Mouse (Mus musculus) G1E (cell line): Measurements from ENCODE around the gene Mmp25. TPM values are rescaled to one million over a fixed set of nuclear protein-coding genes. Genes with fewer than 3 reads are reported as not detected.

Experiments
- ATAC-seq: 2 replicates; pipeline ENCODE4 v1.8.0; 2016; ENCODE audit warnings: mild to moderate bottlenecking; ENCODE audit not compliant: insufficient number of reproducible peaks, poor library complexity, low FRiP score, severe bottlenecking; ENCODE audit errors: extremely low read depth
- DNase-seq: peaks from one replicate; pipeline ENCODE4 v3.0.0; 2012; ENCODE audit warnings: low spot score
- H3K27me3 ChIP-seq: 2 replicates; pipeline ENCODE4 v1.6.1; 2012; ENCODE audit warnings: mild to moderate bottlenecking, low read length, inconsistent platforms; ENCODE audit not compliant: insufficient read depth
- H3K36me3 ChIP-seq: replicated peaks from 2 replicates; pipeline ENCODE3; 2012; ENCODE audit warnings: mild to moderate bottlenecking, inconsistent platforms
- H3K4me1 ChIP-seq: 2 replicates; pipeline ENCODE4 v1.6.1; 2012; ENCODE audit warnings: low read depth, low read length, inconsistent platforms, mixed read lengths; ENCODE audit not compliant: insufficient read depth
- H3K4me3 ChIP-seq: 2 replicates; pipeline ENCODE4 v1.5.1; 2012; ENCODE audit warnings: low read depth, mild to moderate bottlenecking, inconsistent platforms, low read length, moderate library complexity, mixed read lengths
- H3K9me3 ChIP-seq: replicated peaks from 2 replicates; pipeline ENCODE4 v1.6.1; 2012; ENCODE audit warnings: inconsistent platforms
- CTCF ChIP-seq: IDR thresholded peaks from 2 replicates; pipeline ENCODE4 v1.5.1; 2012; ENCODE audit warnings: low read depth, low read length, inconsistent platforms, mixed read lengths
- GATA1 ChIP-seq: IDR thresholded peaks from 2 replicates; pipeline ENCODE4 v1.6.1; 2012; ENCODE audit warnings: borderline replicate concordance, low read length, inconsistent platforms, mixed read lengths
- GATA2 ChIP-seq: IDR thresholded peaks from 2 replicates; pipeline ENCODE4 v1.6.1; 2012; ENCODE audit warnings: low read depth, low read length, inconsistent platforms, borderline replicate concordance
- POLR2AphosphoS5 ChIP-seq: IDR thresholded peaks from 2 replicates; pipeline ENCODE4 v1.6.1; 2012; ENCODE audit warnings: low read depth, low read length, inconsistent platforms; ENCODE audit not compliant: insufficient replicate concordance
- TAL1 ChIP-seq: conservative IDR thresholded peaks from 2 replicates; pipeline ENCODE4 v1.6.1; 2012; ENCODE audit warnings: low read depth, low read length, inconsistent platforms, mixed read lengths
- polyA plus RNA-seq: library from polyadenylated mRNA; stranded (reverse); fragments of >175 nt; gene quantifications from 2 replicates; pipeline ENCODE4 v1.2.3, GENCODE M21; 2012
- total RNA-seq, 2 experiments: library from RNA; stranded (forward) in 1 of 2; stranded (reverse) in 1 of 2; fragments of 200-1000 nt in 1 of 2; fragments of >200 nt in 1 of 2; fragmentation: Nextera tagmentation in 1 of 2; gene quantifications; 2 replicates each; pipeline ENCODE4 v1.2.3; 2014 to 2017

The Mmp25 gene
- total and polyA plus RNA-seq, 3 experiments: 0.11 TPM; not detected in 2

DNA sequence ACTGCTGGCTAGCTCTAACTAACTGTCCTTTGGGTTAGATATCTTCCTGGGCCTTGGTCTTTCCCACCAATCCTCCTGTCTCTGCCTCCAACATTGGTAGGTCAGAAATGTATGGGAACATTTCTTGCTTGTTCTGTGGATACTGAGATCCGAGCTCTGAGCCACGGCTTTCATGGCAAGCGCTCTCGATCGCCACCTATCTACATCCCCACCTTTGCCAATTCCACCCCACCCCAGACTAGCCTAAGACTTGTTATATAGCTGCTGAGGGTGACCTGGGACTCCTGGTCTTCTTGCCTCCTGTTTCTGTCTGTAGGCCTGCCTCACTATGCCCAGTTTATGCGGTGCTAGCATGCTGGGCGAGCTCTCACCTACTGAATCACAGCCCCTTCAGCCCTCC is 40.7 kb downstream of the Mmp25 start:
- no peak for DNase-seq
- H3K9me3 ChIP-seq: no peaks in the 10 kb centered on the region
- peaks cover 10% of the 10 kb centered on the region; the same call in 1 of the 2 replicates for H3K27me3 ChIP-seq
- peaks cover 32% of the 10 kb centered on the region for H3K4me1 ChIP-seq
- TF ChIP-seq GATA1: no peak
- TF ChIP-seq CTCF: no peak
- TF ChIP-seq TAL1: no peak
- TF ChIP-seq POLR2AphosphoS5: no peak
- no peak for TF ChIP-seq GATA2
- H3K36me3 ChIP-seq: no peaks in the 10 kb centered on the region
- ATAC-seq: no peak
- H3K4me3 ChIP-seq: no peak overlapping the region

DNA sequence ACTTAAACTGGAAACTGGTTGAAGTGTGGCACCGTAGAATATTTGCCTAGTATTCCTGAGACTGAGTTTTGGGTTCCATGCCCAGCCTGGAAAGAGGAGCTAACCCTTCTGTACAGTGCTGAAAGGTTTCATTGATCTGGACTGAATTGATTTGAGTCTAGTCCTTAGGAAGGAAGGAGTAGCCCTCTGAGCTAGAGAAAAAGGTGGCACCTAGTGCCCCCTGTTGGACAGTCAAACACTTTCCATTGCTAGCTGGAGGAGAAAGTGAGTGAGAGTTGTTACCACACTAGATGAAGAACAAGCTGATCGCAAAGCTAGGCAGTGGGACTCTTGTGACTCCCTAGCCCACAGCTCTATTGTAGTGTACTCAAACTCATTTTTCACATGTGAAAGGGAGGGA is 41.5 kb downstream of the Mmp25 start:
- TF ChIP-seq GATA2 (no peak), TAL1 (no peak), CTCF (peak; percentile 42; the same call in 1 of the 2 replicates)
- DNase-seq: peak; percentile 43
- H3K4me1 ChIP-seq: peaks cover 40% of the 10 kb centered on the region
- no peak; the same call in 1 of the 2 replicates for ATAC-seq
- no peaks in the 10 kb centered on the region for H3K36me3 ChIP-seq
- H3K27me3 ChIP-seq: peaks cover 6% of the 10 kb centered on the region; the same call in 1 of the 2 replicates
- H3K9me3 ChIP-seq: no peaks in the 10 kb centered on the region
- H3K4me3 ChIP-seq: no peak overlapping the region

DNA sequence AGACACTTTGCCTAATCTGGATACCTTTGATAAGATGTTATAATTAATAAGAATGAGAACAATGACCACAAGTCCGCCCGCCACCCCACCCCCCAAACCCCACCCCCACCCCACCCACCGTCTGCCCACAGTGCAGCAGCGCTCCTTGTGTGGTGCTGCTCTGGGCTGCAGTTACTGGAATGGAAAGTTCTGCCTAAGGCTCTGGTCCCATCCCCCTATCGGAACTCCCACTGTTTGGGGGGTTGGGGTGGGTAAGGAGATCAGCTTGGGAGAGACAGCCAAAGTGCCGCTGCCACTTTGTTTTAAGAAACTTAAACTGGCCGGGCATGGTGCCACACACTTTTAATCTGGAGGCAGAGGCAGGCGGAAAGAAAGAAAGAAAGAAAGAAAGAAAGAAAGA is 42.0 kb downstream of the Mmp25 start:
- H3K9me3 ChIP-seq: no peaks in the 10 kb centered on the region
- H3K4me3 ChIP-seq: no peak overlapping the region; the same call in 1 of the 2 replicates
- ATAC-seq (no peak), DNase-seq (no peak)
- peaks cover 4% of the 10 kb centered on the region; the same call in 1 of the 2 replicates for H3K27me3 ChIP-seq
- no peaks in the 10 kb centered on the region for H3K36me3 ChIP-seq
- H3K4me1 ChIP-seq: peaks cover 44% of the 10 kb centered on the region
- TF ChIP-seq CTCF (no peak), POLR2AphosphoS5 (no peak), TAL1 (no peak), GATA2 (no peak), GATA1 (no peak)

GRCm38 (mm10) chr17:23601836-23602585 is 43.1 kb downstream of the Mmp25 start:
- no peaks in the 10 kb centered on the region for H3K36me3 ChIP-seq
- H3K27me3 ChIP-seq: peaks cover 4% of the 10 kb centered on the region; the same call in 1 of the 2 replicates
- no peak for DNase-seq
- no peak overlapping the region for H3K4me3 ChIP-seq
- ATAC-seq: no peak
- no peaks in the 10 kb centered on the region for H3K9me3 ChIP-seq
- no peak for TF ChIP-seq CTCF
- TF ChIP-seq TAL1: no peak
- no peak for TF ChIP-seq GATA1
- TF ChIP-seq GATA2: no peak
- no peak for TF ChIP-seq POLR2AphosphoS5
- peaks cover 49% of the 10 kb centered on the region for H3K4me1 ChIP-seq

GRCm38 (mm10) chr17:23600641-23601622 is 44.1 kb downstream of the Mmp25 start, which contains the start of gene Zscan10:
Zscan10 (plus strand) TSS chr17:23600856.
- Histone ChIP-seq H3K27me3 (peaks cover 4% of the 10 kb centered on the region; the same call in 1 of the 2 replicates), H3K36me3 (no peaks in the 10 kb centered on the region), H3K4me1 (peaks cover 49% of the 10 kb centered on the region), H3K9me3 (no peaks in the 10 kb centered on the region), H3K4me3 (peak within 1 kb of the TSS; percentile 74)
- ATAC-seq: no peak
- DNase-seq: no peak
- TF ChIP-seq TAL1: no peak
- TF ChIP-seq CTCF: no peak
- TF ChIP-seq GATA2: no peak
- TF ChIP-seq GATA1: no peak
- TF ChIP-seq POLR2AphosphoS5: no peak

DNA sequence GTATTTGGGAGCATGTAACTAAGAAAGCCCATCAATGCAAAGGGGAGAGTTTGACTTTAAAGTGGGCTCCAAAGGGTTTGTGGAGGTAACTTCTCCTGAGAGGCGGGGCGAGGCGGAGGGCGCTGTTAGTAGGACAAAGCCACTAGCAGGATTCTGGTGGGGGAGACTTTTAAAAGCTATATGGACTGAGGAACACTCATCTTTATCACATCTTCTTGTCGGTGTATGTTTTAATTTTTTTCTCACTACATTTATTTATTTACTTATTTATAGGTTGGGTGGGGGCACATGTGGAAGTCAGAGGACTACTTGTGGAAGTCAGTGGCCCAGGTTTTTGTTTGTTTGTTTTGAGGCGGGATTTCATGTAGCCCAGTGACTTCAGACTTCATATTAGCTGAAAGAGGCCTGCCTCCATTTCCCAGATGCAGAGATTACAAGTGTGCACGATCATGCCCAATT is 45.4 kb downstream of the Mmp25 start:
- Histone ChIP-seq H3K4me3 (peak overlapping the region; percentile 74), H3K27me3 (no peaks in the 10 kb centered on the region), H3K36me3 (no peaks in the 10 kb centered on the region), H3K4me1 (peaks cover 49% of the 10 kb centered on the region), H3K9me3 (no peaks in the 10 kb centered on the region)
- ATAC-seq (no peak), DNase-seq (peak; percentile 51)
- no peak; the same call in 1 of the 2 replicates for TF ChIP-seq POLR2AphosphoS5
- no peak for TF ChIP-seq GATA2
- no peak for TF ChIP-seq TAL1
